Mouse (Mus musculus) brain, embryonic 14.5 days (tissue): ENCODE data around the gene Map4k3. TPM values are rescaled to one million over a fixed set of nuclear protein-coding genes. Genes with fewer than 3 reads are reported as not detected.
A peak's percentile ranks its signal among the peaks of the same experiment; 100 is the strongest.

Experiments used
- DNase-seq: peaks from one replicate; pipeline ENCODE4 v3.0.0-alpha.2; 2011; ENCODE audit warnings: low read depth
- CTCF ChIP-seq: fragments of 200-500 bp; IDR thresholded peaks from 2 replicates; pipeline ENCODE4 v1.5.1; 2012; ENCODE audit warnings: inconsistent platforms, mild to moderate bottlenecking, moderate library complexity, borderline replicate concordance; ENCODE audit not compliant: insufficient read depth, insufficient read length; ENCODE audit errors: extremely low read depth
- POLR2A ChIP-seq: fragments of 200-500 bp; IDR thresholded peaks from 2 replicates; pipeline ENCODE4 v1.6.1; 2012; ENCODE audit warnings: mild to moderate bottlenecking, inconsistent platforms, borderline replicate concordance; ENCODE audit not compliant: poor library complexity, insufficient read depth, insufficient read length, severe bottlenecking; ENCODE audit errors: extremely low read depth
- polyA plus RNA-seq: library from polyadenylated mRNA; depleted of rRNA; stranded (reverse); fragments of >200 nt; gene quantifications from 2 replicates; pipeline ENCODE4 v1.2.3, GENCODE M21; 2012

Gene Map4k3
- polyA plus RNA-seq, 1 experiment: 55.3 TPM

- DNase-seq: peak; percentile 48
- TF ChIP-seq POLR2A: no peak
- no peak for TF ChIP-seq CTCF
Measured at GRCm38 (mm10) chr17:80660707-80661380, 67.4 kb downstream of the Map4k3 start.

DNA sequence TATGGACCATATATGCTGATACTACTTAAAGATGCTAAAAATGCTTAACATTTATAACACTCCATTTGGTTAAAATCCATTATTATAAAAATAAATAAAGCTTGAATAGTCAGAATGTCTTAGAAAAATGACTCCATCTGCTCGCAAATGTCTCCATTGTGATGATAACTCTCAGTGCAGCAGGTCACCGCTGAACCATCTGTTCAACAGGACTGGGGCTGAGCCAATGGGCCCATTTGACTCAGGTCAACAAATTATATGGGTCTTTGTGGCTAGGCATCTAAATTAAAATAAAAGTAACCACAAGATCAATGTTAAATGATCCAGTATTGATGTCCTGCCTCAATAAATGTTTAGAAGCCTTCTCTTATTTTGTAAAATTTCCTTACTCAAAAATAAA, 68.1 kb downstream of the Map4k3 start:
- no peak for TF ChIP-seq POLR2A
- peak; percentile 68 for DNase-seq

DNA sequence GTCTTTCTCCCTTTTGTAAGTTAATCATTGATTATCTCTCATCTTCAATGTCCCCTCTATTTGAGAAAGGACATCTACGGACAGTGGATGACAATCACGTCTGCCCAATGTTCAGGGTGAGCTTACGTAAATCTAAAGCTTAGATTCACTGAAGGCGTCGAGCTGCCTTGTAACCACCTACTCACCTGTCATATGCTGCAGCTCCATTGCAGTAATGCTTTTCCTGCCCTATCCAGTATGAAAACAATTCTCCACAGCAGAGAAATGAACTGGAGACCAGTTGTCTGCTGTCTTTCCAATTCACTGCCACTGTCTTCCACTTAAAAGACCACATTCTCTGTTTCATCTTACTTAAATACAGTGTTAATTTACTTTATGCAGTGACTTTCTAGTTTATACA, 68.5 kb downstream of the Map4k3 start:
- TF ChIP-seq POLR2A (no peak), CTCF (no peak)
- peak; percentile 26 for DNase-seq

- TF ChIP-seq CTCF (no peak), POLR2A (no peak)
- DNase-seq: no peak
Measured at GRCm38 (mm10) chr17:80654323-80654722, 74.0 kb downstream of the Map4k3 start.

DNA sequence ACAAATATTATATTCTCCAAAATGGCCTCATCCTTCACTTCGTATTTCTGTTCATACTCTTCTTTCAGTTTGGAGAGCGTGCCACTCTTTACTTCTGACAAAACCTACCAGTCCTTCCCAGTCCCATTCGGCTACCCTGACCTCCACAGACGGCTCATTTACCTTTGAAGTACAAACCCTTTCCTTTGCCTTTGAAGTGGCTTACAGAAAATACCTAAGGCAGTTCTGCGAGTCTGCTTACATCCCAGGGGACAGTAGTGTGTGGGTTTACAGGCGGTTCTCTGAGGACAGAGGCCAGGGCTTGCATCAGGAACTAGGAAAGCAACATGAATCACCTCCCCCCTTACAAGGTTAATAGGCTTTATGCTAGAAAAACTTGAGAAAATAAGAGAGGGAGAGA, 75.5 kb downstream of the Map4k3 start:
- DNase-seq: peak; percentile 32
- TF ChIP-seq POLR2A: no peak
- TF ChIP-seq CTCF: no peak

DNA sequence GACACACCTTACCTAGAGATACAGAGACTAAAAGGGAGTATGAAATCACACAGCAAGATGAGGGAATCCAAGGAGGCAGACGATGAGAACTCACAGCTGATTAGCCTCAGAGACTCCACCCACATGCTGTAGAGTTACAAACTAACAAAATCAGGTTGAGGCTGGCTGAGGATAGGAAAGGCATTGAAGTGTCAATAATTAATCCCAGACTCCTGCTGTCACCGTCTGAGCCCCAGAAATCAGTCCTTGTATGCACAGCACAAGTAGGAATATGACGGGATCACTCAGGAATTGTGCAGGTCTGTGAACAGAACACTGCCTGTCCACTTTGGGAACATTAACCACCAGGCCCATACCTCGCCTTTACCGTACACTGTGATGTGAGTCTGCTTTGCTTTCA, 81.4 kb downstream of the Map4k3 start:
- TF ChIP-seq CTCF: no peak
- no peak for TF ChIP-seq POLR2A
- DNase-seq: peak; percentile 64

- no peak for DNase-seq
- no peak for TF ChIP-seq POLR2A
- no peak for TF ChIP-seq CTCF
Measured at GRCm38 (mm10) chr17:80646131-80646530, 82.2 kb downstream of the Map4k3 start.

GRCm38 (mm10) chr17:80645694-80646034, 82.6 kb downstream of the Map4k3 start:
- no peak for DNase-seq
- TF ChIP-seq POLR2A: no peak
- no peak for TF ChIP-seq CTCF

DNA sequence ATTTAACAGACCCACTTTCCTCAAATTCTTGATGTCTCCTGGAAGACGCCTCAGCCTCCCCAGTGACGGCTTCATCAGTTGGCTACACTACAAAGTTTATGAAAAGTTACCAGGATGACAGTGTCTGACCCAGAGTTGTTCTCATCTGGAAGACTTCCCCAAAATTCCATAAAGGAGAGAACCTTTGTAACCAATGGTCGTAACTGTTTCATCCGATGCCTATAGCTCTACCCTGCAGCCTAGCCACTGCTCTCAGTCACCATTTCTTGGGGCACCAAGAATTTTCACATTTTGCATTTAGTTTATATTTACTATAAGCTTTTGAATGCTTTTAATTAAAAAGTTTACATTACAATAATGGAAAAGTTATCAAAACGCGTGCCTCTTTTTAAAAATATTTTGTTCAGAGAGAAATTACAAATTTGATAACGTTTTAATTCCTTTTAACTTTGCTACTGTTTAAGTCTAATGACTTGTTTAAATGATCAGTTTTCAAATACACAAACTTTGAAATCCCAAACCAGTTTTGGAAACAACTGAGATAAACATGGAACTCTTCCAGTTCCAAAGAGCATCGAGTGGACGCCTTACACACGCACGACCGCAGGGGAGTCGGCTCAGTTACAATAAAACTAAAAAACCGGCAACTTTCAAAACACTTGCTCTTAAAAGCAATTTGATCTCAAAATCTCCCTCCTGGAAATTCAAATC, 83.1 kb downstream of the Map4k3 start:
- DNase-seq: no peak
- TF ChIP-seq CTCF (no peak), POLR2A (no peak)

DNA sequence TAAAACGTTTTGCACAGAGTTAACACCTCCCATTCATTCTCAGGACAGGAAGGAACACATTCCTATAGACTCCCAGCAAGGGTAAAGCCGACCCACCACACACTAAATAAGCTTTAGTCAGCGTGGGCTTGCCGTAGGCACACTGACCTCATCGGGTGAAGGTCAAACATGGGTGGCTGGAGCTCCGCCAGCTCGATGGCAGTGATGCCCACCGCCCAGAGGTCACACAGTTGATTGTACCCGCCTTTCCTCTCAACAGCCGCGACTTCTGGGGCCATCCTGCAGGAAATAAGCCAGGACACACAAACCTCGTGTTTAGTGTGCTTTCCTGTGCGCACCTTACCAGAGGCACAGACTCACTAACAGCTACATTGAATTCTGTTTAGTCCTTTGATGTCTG, 83.7 kb downstream of the Map4k3 start:
- TF ChIP-seq POLR2A (no peak), CTCF (no peak)
- no peak for DNase-seq

GRCm38 (mm10) chr17:80638121-80638520, 90.2 kb downstream of the Map4k3 start:
- no peak for DNase-seq
- TF ChIP-seq CTCF (no peak), POLR2A (no peak)

GRCm38 (mm10) chr17:80635794-80636193, 92.5 kb downstream of the Map4k3 start:
- TF ChIP-seq CTCF: no peak
- TF ChIP-seq POLR2A: no peak
- no peak for DNase-seq
